Mouse (Mus musculus) megakaryocyte, adult 5-6 weeks (primary cell): ENCODE data around the gene Cdh9. TPM values are rescaled to one million over a fixed set of nuclear protein-coding genes. Genes with fewer than 3 reads are reported as not detected.

ENCODE experiments used
- ATAC-seq: 2 replicates; pipeline ENCODE4 v1.8.0; 2016; ENCODE audit warnings: mild to moderate bottlenecking, inconsistent platforms; ENCODE audit not compliant: poor library complexity, severe bottlenecking
- total RNA-seq, 2 experiments: library from RNA; stranded (forward) in 1 of 2; stranded (reverse) in 1 of 2; fragments of 153-499, 151-499 nt in 1 of 2; fragments of 221-1000, 200-1000 nt in 1 of 2; gene quantifications; 2 replicates each; pipeline versions ENCODE4 v1.2.3 to v1.2.4; 2015 to 2017

Cdh9 gene
- total RNA-seq (2015) (not detected in 2 replicates), total RNA-seq (2017) (not detected in 2 replicates)

DNA sequence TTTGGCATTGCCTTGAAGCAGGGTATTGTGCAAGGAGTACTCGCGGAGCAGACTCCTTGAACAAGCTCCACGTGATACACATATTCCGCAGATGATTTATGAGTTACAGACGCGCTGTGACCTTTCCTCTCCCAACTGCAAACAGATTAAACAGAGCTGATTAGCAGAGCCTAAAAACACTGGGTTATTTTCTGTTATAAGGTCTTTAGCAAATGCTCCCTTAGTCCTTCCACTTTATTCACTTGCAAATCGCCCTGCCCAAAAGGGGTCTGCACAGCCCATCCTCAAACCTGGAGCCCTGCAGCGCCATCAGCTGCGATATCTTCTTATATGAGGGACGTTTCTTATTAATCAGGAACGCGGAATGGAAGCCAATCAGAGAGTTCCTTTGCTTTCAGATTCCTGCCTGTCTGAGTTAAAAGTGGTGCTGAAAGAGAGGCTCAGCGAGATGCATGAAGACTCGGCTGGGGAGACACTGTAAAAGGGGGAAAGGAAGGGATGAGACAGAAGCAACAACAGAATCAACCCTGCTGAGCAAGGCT lies at the start of gene Cdh9:
Gene Cdh9, plus strand, starts transcription at position 287 of the 542 bp plus-strand sequence.
- no peak for ATAC-seq

DNA sequence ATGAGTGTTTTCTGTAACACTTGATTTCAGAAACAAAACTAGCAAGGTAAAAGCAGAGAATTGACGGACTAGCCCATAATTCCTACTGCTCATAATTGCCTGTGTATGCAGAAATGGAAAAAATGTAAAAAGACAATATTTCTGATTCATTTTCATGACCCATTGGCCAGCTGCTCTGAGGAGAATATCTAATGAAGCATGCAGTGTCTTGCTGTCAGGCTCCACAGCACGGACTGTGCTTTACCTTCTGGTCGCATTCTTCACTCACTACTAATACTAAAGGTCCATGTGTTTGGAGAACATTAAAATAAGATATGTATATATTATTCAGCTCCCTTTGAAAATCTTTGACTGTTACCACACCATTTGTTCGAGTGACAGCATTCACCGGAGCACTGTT lies 49.5 kb upstream of the Cdh9 start:
- ATAC-seq: no peak

DNA sequence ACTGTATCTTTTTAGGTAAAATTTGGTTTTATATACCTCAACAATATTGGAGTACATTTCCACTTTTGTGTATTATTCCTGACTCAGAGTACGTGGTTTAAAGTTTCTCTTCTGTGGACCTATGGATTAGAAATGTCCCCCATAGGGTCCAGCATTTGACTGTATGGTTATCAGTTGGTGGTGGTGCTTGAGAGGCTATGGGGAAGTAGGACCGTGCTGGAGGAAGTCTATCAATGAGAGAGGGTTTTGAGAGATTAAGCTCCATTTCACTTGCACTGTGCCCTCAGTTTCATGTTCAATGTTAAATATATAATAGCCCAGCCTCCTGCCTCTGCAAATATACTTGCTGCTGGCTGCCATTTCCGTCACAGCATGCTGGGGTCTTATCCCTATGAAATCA lies 28.7 kb upstream of the Cdh9 start:
- no peak for ATAC-seq

DNA sequence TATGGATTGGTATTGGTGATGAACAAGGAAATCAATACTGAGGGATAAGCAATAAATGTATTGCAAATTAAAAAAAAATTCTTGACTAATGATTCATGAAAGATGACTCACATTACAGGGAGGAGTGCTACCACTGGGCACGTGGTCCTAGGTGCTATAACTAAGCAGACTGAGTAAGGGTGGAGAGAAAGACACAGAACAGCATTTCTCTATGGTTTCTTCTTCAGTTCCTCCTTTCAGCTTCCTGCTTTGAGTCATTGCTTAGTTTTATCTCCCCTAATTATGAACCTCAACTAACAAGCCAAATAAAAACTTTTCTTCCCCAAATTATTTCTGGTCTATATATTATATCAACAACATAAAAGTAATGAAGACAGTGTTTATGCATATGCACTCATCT lies 26.2 kb upstream of the Cdh9 start:
- ATAC-seq: no peak

DNA sequence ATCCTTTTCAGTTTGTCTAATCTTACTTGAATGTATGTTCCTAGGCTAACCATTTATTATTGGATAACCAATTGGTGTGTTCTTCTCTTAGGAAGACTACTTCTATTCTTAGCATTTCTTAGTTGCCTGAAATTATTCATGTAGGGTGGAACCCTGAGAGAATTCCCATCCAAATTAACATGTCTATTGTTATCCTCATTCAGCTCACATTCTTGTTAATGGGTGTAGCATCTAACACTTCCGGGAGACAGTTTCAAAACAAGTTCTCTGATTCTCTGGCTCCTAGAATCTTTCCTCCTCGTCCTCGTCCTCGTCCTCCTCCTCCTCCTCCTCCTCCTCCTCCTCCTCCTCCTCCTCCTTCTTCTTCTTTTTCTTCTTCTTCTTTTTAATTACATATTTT lies 10.5 kb downstream of the Cdh9 start:
- no peak for ATAC-seq

DNA sequence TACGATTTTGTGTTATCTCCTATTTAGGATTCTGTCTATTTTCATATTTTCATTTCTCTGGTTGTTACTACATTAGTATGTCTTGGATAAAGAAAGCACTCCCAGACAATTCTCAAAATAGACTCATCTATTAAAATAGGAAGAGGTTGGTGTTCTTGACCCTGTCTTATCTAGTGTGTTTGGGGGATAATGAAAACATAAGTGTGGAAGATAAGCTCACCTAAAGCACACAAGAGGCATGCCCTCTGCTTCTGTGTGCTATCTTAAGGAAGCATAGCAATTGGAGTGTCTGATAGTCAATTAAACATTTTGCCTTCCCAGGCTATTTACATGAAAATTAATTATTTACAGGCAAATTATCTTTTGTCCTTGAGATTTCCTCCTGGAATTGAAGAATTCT lies 18.1 kb downstream of the Cdh9 start:
- no peak for ATAC-seq

DNA sequence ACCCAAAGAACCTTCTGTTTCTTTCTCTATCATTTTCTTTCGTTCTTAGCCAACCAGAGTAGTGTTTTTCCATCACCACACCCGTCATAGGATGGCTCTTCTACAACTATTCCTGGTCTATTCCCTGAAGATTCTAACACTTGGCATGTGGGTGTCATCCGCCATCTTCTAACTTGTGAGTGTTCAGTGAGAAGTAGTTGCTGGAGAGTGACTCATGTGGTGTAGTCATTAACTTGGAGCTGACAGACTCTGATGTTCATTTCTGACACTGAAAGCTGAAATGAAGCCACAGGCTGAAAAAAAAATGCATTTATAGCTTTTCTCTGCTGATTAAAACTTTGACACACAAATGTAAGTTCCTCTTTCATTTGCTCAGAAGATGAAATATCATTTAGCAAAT lies 34.7 kb downstream of the Cdh9 start:
- no peak for ATAC-seq

DNA sequence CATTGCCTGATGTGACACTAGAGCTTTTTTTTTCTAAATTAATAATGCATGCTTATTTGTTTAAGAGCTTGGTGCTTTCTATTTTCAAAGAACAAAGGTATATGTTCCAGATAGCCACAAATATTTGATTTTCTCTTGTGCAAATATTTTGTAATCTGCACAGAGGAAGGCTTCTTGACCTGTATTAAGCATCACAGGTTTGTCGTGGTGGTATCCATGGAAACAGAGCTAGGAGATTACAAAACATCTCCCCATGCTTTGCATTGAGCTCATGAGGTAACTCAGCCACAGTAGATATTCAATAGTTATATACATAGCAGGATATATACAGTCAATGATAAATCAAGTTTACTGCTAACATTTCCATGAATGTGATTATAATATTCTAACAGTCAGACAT lies 56.0 kb downstream of the Cdh9 start:
- ATAC-seq: no peak

DNA sequence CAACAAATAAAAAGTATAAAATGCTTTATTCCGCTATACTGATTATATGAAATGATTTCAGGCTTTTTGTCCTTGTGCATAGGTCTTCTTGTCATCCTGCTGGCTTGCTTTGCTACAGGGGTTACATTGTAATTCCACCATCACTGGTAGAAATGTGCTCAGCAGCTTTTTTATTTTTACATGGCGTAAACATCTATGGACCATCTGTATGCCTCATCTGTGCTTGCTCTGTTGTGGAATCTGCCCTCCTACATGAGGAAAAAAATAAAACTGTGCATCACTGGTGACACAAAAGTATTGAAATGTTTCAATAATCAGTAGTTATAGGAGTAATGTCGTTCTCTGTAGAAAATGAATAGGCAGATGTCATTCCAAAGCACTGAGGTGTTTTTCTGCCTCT lies 64.3 kb downstream of the Cdh9 start:
- no peak for ATAC-seq

DNA sequence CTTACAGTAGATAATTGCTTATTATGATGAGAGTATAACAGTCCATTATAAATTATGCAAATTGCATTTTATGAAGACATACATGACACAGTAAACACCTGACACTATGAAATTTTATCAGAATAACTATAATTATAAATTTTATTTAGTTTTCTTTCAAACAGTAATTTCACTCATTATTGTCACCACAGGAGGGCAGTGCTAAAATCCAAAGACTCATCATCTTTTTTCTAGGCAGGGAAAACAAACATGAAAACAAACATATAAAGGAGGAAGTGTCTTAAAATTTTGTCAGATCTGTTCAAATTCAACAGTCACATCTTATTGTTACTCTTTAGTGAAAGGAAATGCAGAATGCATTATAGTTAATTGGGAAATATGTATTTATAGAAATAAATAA lies 72.7 kb downstream of the Cdh9 start:
- no peak for ATAC-seq

DNA sequence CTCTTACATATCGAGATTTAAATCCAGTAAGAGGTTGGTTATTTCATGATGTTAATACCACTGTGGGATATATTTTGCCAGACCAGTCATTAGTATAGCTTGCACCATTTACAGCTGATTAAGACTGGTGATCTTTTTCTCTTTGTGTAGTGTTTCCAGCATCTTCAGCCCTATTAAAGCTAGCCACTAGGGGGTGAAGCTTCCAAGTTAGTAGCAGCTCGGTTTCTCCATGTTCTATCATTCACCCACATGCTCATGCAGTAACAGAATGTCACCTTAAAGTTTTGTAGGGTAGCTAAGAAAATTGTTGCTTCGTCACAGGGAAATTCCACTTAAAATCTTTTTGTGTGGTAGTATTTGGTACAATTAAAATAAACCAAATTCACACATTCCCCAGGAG lies 82.2 kb downstream of the Cdh9 start:
- ATAC-seq: no peak

DNA sequence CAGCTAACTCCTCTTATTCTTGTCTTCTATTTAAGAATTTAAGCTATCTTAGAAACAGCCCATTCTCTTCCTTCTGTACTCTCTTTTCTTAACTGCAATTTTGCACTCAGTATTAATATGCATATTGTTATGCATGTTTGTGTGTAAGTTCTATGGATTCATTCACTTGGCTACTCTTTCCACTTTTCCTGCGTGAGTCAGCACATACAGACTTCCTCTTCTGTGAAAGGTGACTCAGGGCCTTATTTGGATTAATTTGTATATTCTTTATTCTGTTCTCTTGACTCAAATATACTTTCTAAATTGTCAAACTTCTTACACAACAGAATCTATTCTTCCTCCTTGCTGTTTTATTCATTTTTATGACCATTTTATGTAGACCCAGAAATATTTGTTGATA lies 85.5 kb downstream of the Cdh9 start:
- no peak for ATAC-seq

DNA sequence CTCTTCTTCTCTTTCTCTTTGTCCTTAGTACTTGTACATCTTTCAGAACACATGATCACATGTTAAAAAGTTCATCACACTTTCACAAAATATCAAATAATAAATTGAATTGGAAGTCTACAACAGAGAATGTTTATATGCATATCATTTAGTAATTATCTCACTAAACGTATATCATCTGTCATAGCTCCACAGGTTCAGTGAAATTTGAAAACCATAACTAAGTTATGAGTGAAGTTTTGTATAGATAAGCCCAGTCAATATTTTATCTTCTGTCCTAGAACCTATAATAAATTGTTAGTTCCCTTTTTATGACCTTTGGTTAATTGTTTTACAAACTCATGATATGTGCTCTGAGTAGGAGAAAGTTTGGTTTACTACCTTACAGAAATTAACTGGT lies 106.2 kb downstream of the Cdh9 start:
- ATAC-seq: no peak

DNA sequence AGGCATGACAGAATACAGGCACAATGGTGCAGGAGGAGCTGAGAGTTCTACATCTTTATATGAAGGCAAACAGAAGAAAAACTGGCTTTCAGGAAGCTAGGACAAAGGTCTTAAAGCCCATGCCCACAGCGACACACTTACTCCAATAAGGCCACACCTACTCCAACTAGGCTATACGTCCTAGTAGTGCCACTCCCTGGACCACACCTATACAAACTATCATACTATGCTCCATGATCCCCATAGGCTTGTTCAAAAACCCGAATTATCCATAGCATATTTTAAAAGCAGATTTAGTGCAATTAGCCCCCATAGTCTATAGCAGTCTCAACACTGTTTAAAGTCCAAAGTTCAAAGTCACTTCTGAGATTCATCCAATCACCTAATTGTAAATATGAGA lies 154.0 kb downstream of the Cdh9 start:
- ATAC-seq: no peak

DNA sequence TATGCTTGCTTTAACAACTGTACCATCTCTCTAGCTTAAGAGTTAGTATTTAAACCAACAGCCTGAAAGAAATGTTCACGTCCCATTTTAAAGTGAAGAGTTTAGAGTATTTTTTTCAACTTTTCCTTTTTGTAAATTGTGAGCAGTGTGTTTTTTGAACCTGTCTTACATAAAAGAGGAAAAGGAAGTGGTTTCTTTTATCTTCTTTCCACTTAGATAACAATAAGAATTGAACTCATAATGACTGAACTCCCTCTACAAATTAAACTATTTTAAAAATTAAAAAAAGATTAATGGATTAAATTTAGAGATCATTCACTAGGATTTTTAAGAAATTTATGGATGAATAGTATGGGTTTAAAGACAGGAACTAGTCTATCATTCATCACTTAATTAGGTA lies 168.1 kb downstream of the Cdh9 start:
- ATAC-seq: no peak
